Mouse (Mus musculus): Measurements from ENCODE around the gene Napepld.
"Not testable (repeated sequence)": the region's sequence is repeated elsewhere in the genome, so short reads cannot be mapped to it uniquely, and the experiment has no call there.

The Napepld gene

GRCm38 (mm10) chr5:21667191-21668137 lies 33.7 kb downstream of the Napepld start:
- no peak for DNase-seq (ENCODE audit: low spot score)

- peak; percentile 21 for DNase-seq (ENCODE audit: low spot score)
These were observed 38.1 kb downstream of the Napepld start for GRCm38 (mm10) chr5:21663081-21663480.

- no peak for DNase-seq (ENCODE audit: low spot score)
These were observed 40.3 kb downstream of the Napepld start for GRCm38 (mm10) chr5:21660850-21661249.

- peak; percentile 81 for DNase-seq (ENCODE audit: low spot score)
These were observed 42.4 kb downstream of the Napepld start for GRCm38 (mm10) chr5:21658623-21659395.

GRCm38 (mm10) chr5:21658038-21658437 lies 43.2 kb downstream of the Napepld start:
- no peak for DNase-seq (ENCODE audit: low spot score)

GRCm38 (mm10) chr5:21656912-21657311 lies 44.3 kb downstream of the Napepld start:
- no peak for DNase-seq (ENCODE audit: low spot score)

GRCm38 (mm10) chr5:21651885-21652612 lies 49.1 kb downstream of the Napepld start:
- no peak for DNase-seq (ENCODE audit: low spot score)

GRCm38 (mm10) chr5:21650736-21651135 lies 50.5 kb downstream of the Napepld start:
- DNase-seq (ENCODE audit: low spot score): no peak

GRCm38 (mm10) chr5:21646133-21646491 lies 55.1 kb downstream of the Napepld start:
- no peak for DNase-seq (ENCODE audit: low spot score)

- DNase-seq (ENCODE audit: low spot score): peak; percentile 82
These were observed 55.6 kb downstream of the Napepld start, which contains the start of the genes Fbxl13 and Armc10 for GRCm38 (mm10) chr5:21645439-21646132. TSS of gene Fbxl13 (minus strand) at chr5:21645634. TSS of gene Armc10 (plus strand) at chr5:21645813.

GRCm38 (mm10) chr5:21644891-21645438 lies 56.2 kb downstream of the Napepld start:
- DNase-seq (ENCODE audit: low spot score): no peak

GRCm38 (mm10) chr5:21643606-21644005 lies 57.6 kb downstream of the Napepld start:
- DNase-seq (ENCODE audit: low spot score): no peak

- no peak for DNase-seq (ENCODE audit: low spot score)
These were observed 60.2 kb downstream of the Napepld start for GRCm38 (mm10) chr5:21640961-21641360.

GRCm38 (mm10) chr5:21625916-21626315 lies 75.3 kb downstream of the Napepld start:
- no peak for DNase-seq (ENCODE audit: low spot score)

- DNase-seq (ENCODE audit: low spot score): no peak
These were observed 84.7 kb downstream of the Napepld start for GRCm38 (mm10) chr5:21616450-21617009.

- DNase-seq (ENCODE audit: low spot score): not testable (repeated sequence)
These were observed 86.9 kb downstream of the Napepld start for GRCm38 (mm10) chr5:21614299-21614698.
